Mouse (Mus musculus): ENCODE results near the gene Gjd2. TPM values are rescaled to one million over a fixed set of nuclear protein-coding genes. Genes with fewer than 3 reads are reported as not detected.

The Gjd2 gene
- polyA plus RNA-seq, 1 experiment: not detected

DNA sequence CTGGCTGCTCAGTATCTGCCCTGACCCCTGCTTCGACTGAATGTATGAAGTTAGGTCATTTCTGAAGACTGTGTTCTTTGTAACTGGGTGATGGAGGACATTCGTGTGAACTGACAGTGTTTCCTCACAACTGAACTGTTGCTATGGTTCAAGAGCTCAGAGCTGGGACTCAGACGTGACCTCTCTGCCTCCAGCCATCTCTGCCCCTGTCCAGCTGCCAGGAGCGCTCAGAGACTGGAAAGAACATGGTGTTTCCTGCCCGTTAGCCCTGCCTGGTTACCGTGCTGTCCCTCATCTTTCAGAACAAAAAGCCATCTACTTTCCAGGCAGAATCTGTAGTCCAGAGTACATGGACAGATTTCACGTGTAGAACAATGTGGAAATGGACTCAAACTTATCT is 39.5 kb downstream of the Gjd2 start:
- TF ChIP-seq POLR2A (IDR thresholded peaks at IDR 0.05; ENCODE audit: insufficient read depth, low read length) (no peak), EP300 (IDR thresholded peaks at IDR 0.05; ENCODE audit: insufficient read depth, low read depth, low read length) (no peak), CTCF (IDR thresholded peaks at IDR 0.05; ENCODE audit: low read depth, low read length) (no peak)
- Histone ChIP-seq H3K27ac (ENCODE audit: insufficient read depth, low read length) (no peak overlapping the region), H3K4me1 (ENCODE audit: control insufficient read depth, insufficient read depth, low read length) (no peaks in the 10 kb centered on the region), H3K9ac (ENCODE audit: low read depth, poor library complexity, severe bottlenecking) (no peak overlapping the region), H3K9me3 (replicated peaks; ENCODE audit: control insufficient read depth, insufficient read depth, low read length, poor library complexity, severe bottlenecking) (no peaks in the 10 kb centered on the region), H3K27me3 (ENCODE audit: control insufficient read depth, insufficient read depth, low read length, poor library complexity, severe bottlenecking) (no peaks in the 10 kb centered on the region), H3K4me3 (ENCODE audit: low read depth, low read length) (no peak overlapping the region), H3K36me3 (ENCODE audit: control insufficient read depth, insufficient read depth, low read length, poor library complexity, severe bottlenecking) (no peaks in the 10 kb centered on the region)

DNA sequence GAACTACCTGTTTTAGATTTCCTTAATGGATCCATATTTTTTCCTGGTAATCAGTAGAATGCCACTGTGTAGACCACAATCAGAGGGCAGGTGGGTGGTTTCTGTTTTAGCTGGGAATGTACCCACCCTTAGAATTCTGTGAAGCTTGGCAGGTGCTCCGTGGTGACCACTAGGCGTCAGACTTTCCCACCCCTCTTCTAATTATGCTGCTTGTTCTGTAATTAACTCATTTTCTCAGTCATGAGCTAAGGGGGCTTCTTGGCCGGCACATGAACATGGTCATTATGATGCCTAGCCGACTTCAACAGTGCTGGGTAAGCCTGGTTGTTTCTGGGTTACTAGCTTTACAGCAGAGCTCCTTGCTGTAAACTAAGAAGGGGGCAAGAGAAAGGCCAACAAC is 47.0 kb downstream of the Gjd2 start:
- H3K27ac ChIP-seq (ENCODE audit: insufficient read depth, low read length): no peak overlapping the region
- H3K9me3 ChIP-seq (replicated peaks; ENCODE audit: control insufficient read depth, insufficient read depth, low read length, poor library complexity, severe bottlenecking): no peaks in the 10 kb centered on the region
- H3K9ac ChIP-seq (ENCODE audit: low read depth, poor library complexity, severe bottlenecking): no peak overlapping the region
- no peaks in the 10 kb centered on the region for H3K4me1 ChIP-seq (ENCODE audit: control insufficient read depth, insufficient read depth, low read length)
- TF ChIP-seq EP300 (IDR thresholded peaks at IDR 0.05; ENCODE audit: insufficient read depth, low read depth, low read length) (no peak), CTCF (IDR thresholded peaks at IDR 0.05; ENCODE audit: low read depth, low read length) (peak; percentile 26), POLR2A (IDR thresholded peaks at IDR 0.05; ENCODE audit: insufficient read depth, low read length) (no peak)
- H3K27me3 ChIP-seq (ENCODE audit: control insufficient read depth, insufficient read depth, low read length, poor library complexity, severe bottlenecking): no peaks in the 10 kb centered on the region
- H3K4me3 ChIP-seq (ENCODE audit: low read depth, low read length): no peak overlapping the region
- no peaks in the 10 kb centered on the region for H3K36me3 ChIP-seq (ENCODE audit: control insufficient read depth, insufficient read depth, low read length, poor library complexity, severe bottlenecking)

Other genes with a start within 250 kb of the Gjd2 start
- 2.7 TPM in 2 replicates for gene Scg5, start 184.5 kb downstream of the Gjd2 start, polyA plus RNA-seq (2011; ENCODE audit: insufficient read depth, insufficient read length, low read depth, missing spikeins)
- 55.4 and 62.9 TPM in 2 replicates for gene Arhgap11a, start 165.0 kb downstream of the Gjd2 start, polyA plus RNA-seq (2011; ENCODE audit: insufficient read depth, insufficient read length, low read depth, missing spikeins)
- 1.4 and 2.1 TPM in 2 replicates for gene Actc1, start 39.9 kb upstream of the Gjd2 start, polyA plus RNA-seq (2011; ENCODE audit: insufficient read depth, insufficient read length, low read depth, missing spikeins)
- gene Aqr, start 173.4 kb upstream of the Gjd2 start, polyA plus RNA-seq (2011; ENCODE audit: insufficient read depth, insufficient read length, low read depth, missing spikeins): 103 and 108 TPM in 2 replicates
- gene Zfp770, start 187.8 kb upstream of the Gjd2 start, polyA plus RNA-seq (2011; ENCODE audit: insufficient read depth, insufficient read length, low read depth, missing spikeins): 15.7 and 16.0 TPM in 2 replicates